ENCODE assay signal across 8 mouse cellular contexts in the genomic region with DNA sequence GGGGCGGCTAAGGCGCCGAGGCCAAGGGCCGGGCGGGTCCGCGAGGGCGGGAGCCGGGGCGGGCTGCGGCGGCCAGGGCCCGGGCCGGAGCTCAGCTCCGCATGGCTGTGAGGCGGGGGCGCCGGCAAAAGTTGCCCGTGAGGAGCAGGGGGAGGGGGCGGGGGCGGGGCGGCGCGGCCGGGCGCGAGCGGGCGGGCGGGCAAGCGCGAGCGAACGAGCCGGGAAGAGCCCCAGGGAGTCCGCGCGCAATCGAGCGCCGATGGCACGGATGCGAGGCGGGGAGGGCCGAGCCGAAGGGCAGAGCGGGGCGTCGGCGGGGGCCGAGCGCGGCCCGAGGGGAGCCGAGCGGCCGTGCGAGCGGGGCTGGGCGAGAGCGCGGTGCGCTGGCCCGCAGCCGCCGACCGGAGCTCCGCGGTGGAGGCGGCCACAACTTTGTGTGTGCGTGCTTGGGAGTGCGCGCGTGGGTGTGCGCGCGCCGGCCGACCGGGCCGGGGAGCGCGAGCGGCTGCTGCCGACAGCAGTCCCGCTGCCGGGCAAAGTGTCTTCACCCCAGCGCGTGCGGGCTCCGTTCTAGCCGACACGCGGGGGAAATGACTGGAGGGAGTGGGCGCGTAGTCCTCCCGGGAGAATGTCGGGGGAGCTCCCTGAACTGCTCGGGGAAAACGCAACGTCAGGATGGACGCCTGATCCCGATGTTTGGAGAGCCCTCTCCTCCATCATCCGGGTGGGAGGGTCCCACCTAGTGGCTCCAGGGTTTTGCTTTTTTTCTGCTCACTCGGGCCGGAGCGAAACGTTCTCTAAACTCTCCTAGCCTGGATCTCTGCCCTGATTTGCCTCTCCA. TPM values are rescaled to one million over a fixed set of nuclear protein-coding genes. Genes with fewer than 3 reads are reported as not detected.
A peak's percentile ranks its signal among the peaks of the same experiment; 100 is the strongest.
DNase-seq lines count a peak whose midpoint lies in the region; ATAC-seq and TF ChIP-seq lines count a peak whose summit lies in the region.

A gene (minus strand): TSS at position 95 of the 841 bp plus-strand sequence.

- peak within 1 kb of the TSS; percentile 62 for H3K4me2 ChIP-seq in heart, embryonic 11.5 days
- peak within 1 kb of the TSS; percentile 70 for H3K4me2 ChIP-seq in kidney, embryonic 15.5 days
- H3K4me2 ChIP-seq in myocyte (ENCODE audit: low read depth), result peak within 1 kb of the TSS; percentile 87

- DNase-seq in CD4-positive helper T cell, adult 2 months (ENCODE audit: low read depth, low spot score), result peak; percentile 85
- DNase-seq in brain, embryonic 18.5 days (ENCODE audit: low read depth, low spot score), result peak; percentile 51
- DNase-seq in liver, adult 2 months (ENCODE audit: extremely low read depth, low read depth, low spot score), result peak; percentile 66
- DNase-seq in spleen, postnatal 4 days (ENCODE audit: low spot score in 2 of 2), result peak; percentile 82 to 92

- peak within 1 kb of the TSS; percentile 89 for H3K4me3 ChIP-seq in erythroblast, embryonic 14.5 days (replicated peaks)
- peak within 1 kb of the TSS; percentile 97 for H3K4me3 ChIP-seq in heart, embryonic 11.5 days (ENCODE audit: low read depth, low read length)
- H3K4me3 ChIP-seq in kidney, embryonic 15.5 days (replicated peaks), result peak within 1 kb of the TSS; percentile 92
- peak within 1 kb of the TSS; percentile 82 for H3K4me3 ChIP-seq in liver, adult 2 months (ENCODE audit: insufficient read depth, low read depth, low read length)
- peak within 1 kb of the TSS; percentile 84 for H3K4me3 ChIP-seq in myocyte

- peak within 1 kb of the TSS; percentile 95 for H3ac ChIP-seq in myocyte (ENCODE audit: control insufficient read depth, insufficient read length)

- peak; percentile 14; the same call in 1 of the 2 replicates for TF ChIP-seq CTCF in liver, adult 2 months (IDR thresholded peaks at IDR 0.05; ENCODE audit: low read depth, low read length)

- no peaks in the 10 kb centered on the region for H3K9me3 ChIP-seq in erythroblast, embryonic 14.5 days (ENCODE audit: control insufficient read depth, low read length)
- no peaks in the 10 kb centered on the region for H3K9me3 ChIP-seq in heart, embryonic 11.5 days (replicated peaks; ENCODE audit: control insufficient read depth, low read length)
- no peaks in the 10 kb centered on the region for H3K9me3 ChIP-seq in kidney, embryonic 15.5 days (replicated peaks)

- H3K79me2 ChIP-seq in liver, adult 2 months (ENCODE audit: control insufficient read depth, insufficient read depth, low read length), result peaks cover 9% of the 10 kb centered on the region; the same call in 1 of the 2 replicates
- peaks cover 35% of the 10 kb centered on the region for H3K79me2 ChIP-seq in myocyte (ENCODE audit: control insufficient read depth, insufficient read depth)

- H3K9ac ChIP-seq in heart, embryonic 11.5 days (ENCODE audit: low read depth, low read length), result peak within 1 kb of the TSS; percentile 98
- H3K9ac ChIP-seq in kidney, embryonic 15.5 days, result peak within 1 kb of the TSS; percentile 98
- H3K9ac ChIP-seq in liver, adult 2 months (ENCODE audit: low read depth, low read length), result peak within 1 kb of the TSS; percentile 96

- peak within 1 kb of the TSS; percentile 90 for H3K27ac ChIP-seq in heart, embryonic 11.5 days (ENCODE audit: low read depth, low read length)
- peak within 1 kb of the TSS; percentile 96 for H3K27ac ChIP-seq in kidney, embryonic 15.5 days
- peak within 1 kb of the TSS; percentile 83 for H3K27ac ChIP-seq in liver, adult 2 months (replicated peaks; ENCODE audit: insufficient read depth, low read depth, low read length)

- peak; percentile 91 for ATAC-seq in heart, embryonic 11.5 days (replicated peaks; ENCODE audit: insufficient number of reproducible peaks, low FRiP score, low TSS enrichment)
- ATAC-seq in kidney, embryonic 15.5 days (replicated peaks; ENCODE audit: low FRiP score), result peak; percentile 94

- TF ChIP-seq POLR2A in liver, adult 2 months (IDR thresholded peaks at IDR 0.05; ENCODE audit: extremely low read depth, insufficient read depth, low read length), result 0 out of 2 replicates have a peak, but pooled peaks have one; percentile 34
- peak; percentile 72 for TF ChIP-seq POLR2A in myocyte (IDR thresholded peaks at IDR 0.05; ENCODE audit: insufficient read length, low read depth)

- WGBS in heart, embryonic 11.5 days (ENCODE audit: insufficient replicate concordance), result 0% methylated on average over 76 of the region's 108 CpGs
- WGBS in kidney, embryonic 15.5 days, result under 1% methylated on average over 94 of the region's 108 CpGs
- under 1% methylated on average over 79 of the region's 108 CpGs for WGBS in liver, adult 2 months

- peaks cover 38% of the 10 kb centered on the region for H3K27me3 ChIP-seq in erythroblast, embryonic 14.5 days (ENCODE audit: control insufficient read depth)
- no peaks in the 10 kb centered on the region for H3K27me3 ChIP-seq in heart, embryonic 11.5 days (ENCODE audit: control insufficient read depth, insufficient read depth, low read length)
- H3K27me3 ChIP-seq in kidney, embryonic 15.5 days, result peaks cover 3% of the 10 kb centered on the region; the same call in 1 of the 2 replicates
- no peaks in the 10 kb centered on the region for H3K27me3 ChIP-seq in liver, adult 2 months (ENCODE audit: control insufficient read depth, insufficient read depth, low read length)
- H3K27me3 ChIP-seq in myocyte (ENCODE audit: control insufficient read depth, insufficient read depth, insufficient read length), result no peaks in the 10 kb centered on the region

- H3K36me3 ChIP-seq in erythroblast, embryonic 14.5 days (ENCODE audit: control insufficient read depth), result peaks cover 44% of the 10 kb centered on the region
- no peaks in the 10 kb centered on the region for H3K36me3 ChIP-seq in heart, embryonic 11.5 days (ENCODE audit: control insufficient read depth, insufficient read depth, low read length)
- no peaks in the 10 kb centered on the region for H3K36me3 ChIP-seq in kidney, embryonic 15.5 days
- no peaks in the 10 kb centered on the region for H3K36me3 ChIP-seq in liver, adult 2 months (ENCODE audit: control insufficient read depth, insufficient read depth, low read length)
- H3K36me3 ChIP-seq in myocyte (ENCODE audit: control insufficient read depth, insufficient read depth), result no peaks in the 10 kb centered on the region

- H3K4me1 ChIP-seq in erythroblast, embryonic 14.5 days (ENCODE audit: control insufficient read depth), result peaks cover 68% of the 10 kb centered on the region
- H3K4me1 ChIP-seq in heart, embryonic 11.5 days (ENCODE audit: control insufficient read depth, insufficient read depth, low read length), result peaks cover 12% of the 10 kb centered on the region
- H3K4me1 ChIP-seq in kidney, embryonic 15.5 days, result peaks cover 32% of the 10 kb centered on the region
- peaks cover 18% of the 10 kb centered on the region for H3K4me1 ChIP-seq in liver, adult 2 months (ENCODE audit: control insufficient read depth, insufficient read depth, low read length)

TF ChIP-seq in myocyte, 11 proteins besides CTCF, POLR2A, EP300 and RAD21:
- no peak for TF ChIP-seq MAX (IDR thresholded peaks at IDR 0.05; ENCODE audit: low read depth)
- peak; percentile 9 for TF ChIP-seq TCF3 (IDR thresholded peaks at IDR 0.05; ENCODE audit: insufficient read length, low read depth)
- TF ChIP-seq MYOD1 (IDR thresholded peaks at IDR 0.05; ENCODE audit: control insufficient read depth in 1 of 3, insufficient read length in 2 of 3, low read depth in 2 of 3), result peak in 2 of 3 experiments; percentile 2 to 18
- peak in 1 of 3 experiments; percentile 10 for TF ChIP-seq MYOG (IDR thresholded peaks at IDR 0.05; ENCODE audit: control insufficient read depth in 1 of 3, insufficient read depth in 1 of 3, insufficient read length in 2 of 3, low read depth in 2 of 3)
- no peak for TF ChIP-seq CEBPB (IDR thresholded peaks at IDR 0.05; ENCODE audit: insufficient read depth, poor library complexity, severe bottlenecking)

RNA-seq across cellular contexts. Expression of the gene that starts here (rescaled TPM):
- polyA plus RNA-seq in erythroblast, embryonic 14.5 days (2012), result 16.6 and 18.6 TPM in 2 replicates
- polyA plus RNA-seq in heart, embryonic 11.5 days (2014; fragmentation: Nextera tagmentation; extraction: Ambion mirVana), result 15.1 and 18.9 TPM in 2 replicates
- 28.6 and 30.8 TPM in 2 replicates for polyA plus RNA-seq in kidney, embryonic 15.5 days (2015; fragmentation: Nextera tagmentation; extraction: Ambion mirVana)
- 8.5 and 10.4 TPM in 2 replicates for total RNA-seq in liver, adult 2 months (2014; rRNA removed)
- polyA plus RNA-seq in liver, adult 2 months (2012; rRNA removed), result 22.2 and 23.5 TPM in 2 replicates
- 11.3 TPM for polyA plus RNA-seq in myocyte (2012; fragmentation: generic; extraction: Trizol)

Comparison
In these comparisons a context has a peak if more than half of its experiments do, and no peak if none do; other contexts are left out.
1. Peak in every context shown above with its lines: DNase-seq, ATAC-seq, H3K4me3 ChIP-seq and H3K27ac ChIP-seq.